Mouse (Mus musculus): Measurements from ENCODE around the gene Swap70.

GRCm38 (mm10) chr7:110246526-110246925, 25.0 kb downstream of the Swap70 start:
- TF ChIP-seq CTCF (IDR thresholded peaks at IDR 0.05; ENCODE audit: borderline replicate concordance, insufficient read depth, low read length) (no peak), POLR2A (IDR thresholded peaks at IDR 0.05; ENCODE audit: low read depth, low read length) (no peak)
